Mouse (Mus musculus): ENCODE data around the gene Sh3tc1.

DNA sequence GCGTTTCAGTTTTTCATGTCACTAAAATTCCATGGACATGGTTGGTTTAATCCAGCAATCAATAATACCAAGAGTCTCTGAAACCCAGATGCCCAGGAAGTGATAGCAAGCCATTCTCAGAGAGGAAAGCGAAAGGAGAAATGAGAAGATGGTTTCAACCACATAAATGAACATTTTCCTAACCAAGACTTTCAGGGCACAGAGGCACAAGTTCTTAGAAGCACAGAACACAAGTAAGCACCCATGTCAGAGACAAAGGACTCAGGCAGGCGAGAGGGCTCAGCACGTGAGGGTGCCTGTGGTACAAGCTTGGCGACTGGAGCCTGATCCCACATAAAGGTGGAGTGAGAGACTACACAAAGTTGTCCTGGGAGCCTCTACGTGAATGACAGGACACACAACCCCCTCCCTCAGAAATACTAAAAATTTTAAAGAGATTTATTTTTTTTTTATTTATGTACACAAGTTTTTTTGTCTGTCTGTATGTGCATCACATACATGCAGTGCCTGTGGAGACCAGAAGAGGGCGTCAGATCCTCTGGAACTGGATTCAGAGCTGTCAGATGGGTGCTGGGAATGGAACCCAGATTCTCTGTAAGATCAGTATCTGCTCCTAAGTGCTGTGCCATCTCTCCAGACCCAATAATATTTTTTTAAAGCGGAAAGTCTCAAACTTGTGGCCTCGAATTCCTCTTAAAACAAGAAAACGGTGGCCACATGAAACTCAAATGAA is 83.9 kb downstream of the Sh3tc1 start:
- peak; percentile 62 for TF ChIP-seq CTCF (conservative IDR thresholded peaks at IDR 0.05; ENCODE audit: low read length)
- no peak for TF ChIP-seq NANOG (IDR thresholded peaks at IDR 0.05; ENCODE audit: borderline replicate concordance, low read length)

Measured in E14TG2a.4 (cell line).